Mouse (Mus musculus): ENCODE results near the gene Itgb6.

- no peak for TF ChIP-seq POLR2A (IDR thresholded peaks at IDR 0.05; ENCODE audit: borderline replicate concordance, extremely low read depth, low read depth, low read length)
- TF ChIP-seq CTCF (IDR thresholded peaks at IDR 0.05; ENCODE audit: insufficient read depth, low read length): no peak
Observed at GRCm38 (mm10) chr2:60647650-60648049, 74.8 kb downstream of the Itgb6 start.
